In genomic region chr5:142936336-142936719, GRCm38 (mm10) we compare ENCODE assay signal across 8 mouse cellular contexts. TPM values are rescaled to one million over a fixed set of nuclear protein-coding genes. Genes with fewer than 3 reads are reported as not detected.
DNase-seq lines count a peak whose midpoint lies in the region; ATAC-seq and TF ChIP-seq lines count a peak whose summit lies in the region.

No protein-coding gene starts in this region.

- H3K27me3 ChIP-seq in C2C12 (ENCODE audit: control insufficient read depth, insufficient read depth, insufficient read length) (no peaks in the 10 kb centered on the region), myocyte (ENCODE audit: control insufficient read depth, insufficient read depth, insufficient read length) (no peaks in the 10 kb centered on the region)
- H3K27me3 ChIP-seq in heart, embryonic 12.5 days (replicated peaks) = no peaks in the 10 kb centered on the region
- no peaks in the 10 kb centered on the region for H3K27me3 ChIP-seq in kidney, embryonic 16.5 days (ENCODE audit: insufficient read depth, low read length)
- H3K27me3 ChIP-seq in liver, adult 2 months (ENCODE audit: control insufficient read depth, insufficient read depth, low read length) = no peaks in the 10 kb centered on the region

- DNase-seq in liver, adult 2 months (ENCODE audit: extremely low read depth, low read depth, low spot score) = no peak
- DNase-seq in spleen, postnatal 4 days (ENCODE audit: low spot score in 2 of 2) = peak; percentile 85 to 97

- 4% methylated on average over 17 of the region's 17 CpGs for WGBS in heart, embryonic 12.5 days
- WGBS in kidney, embryonic 16.5 days = 3% methylated on average over 17 of the region's 17 CpGs
- 5% methylated on average over 17 of the region's 17 CpGs for WGBS in liver, adult 2 months

- H3K4me3 ChIP-seq in C2C12 (ENCODE audit: insufficient read depth, poor library complexity, severe bottlenecking) (no peak overlapping the region), myocyte (peak overlapping the region; percentile 3)
- H3K4me3 ChIP-seq in bone marrow macrophage, adult 2 months (ENCODE audit: insufficient read depth, low read length) = no peak overlapping the region; the same call in 1 of the 2 replicates
- peak overlapping the region; percentile 29 for H3K4me3 ChIP-seq in heart, embryonic 12.5 days
- peak overlapping the region; percentile 31 for H3K4me3 ChIP-seq in kidney, embryonic 16.5 days (ENCODE audit: low read length)
- peak overlapping the region; percentile 4; the same call in 1 of the 2 replicates for H3K4me3 ChIP-seq in liver, adult 2 months (ENCODE audit: insufficient read depth, low read depth, low read length)

- H3ac ChIP-seq in C2C12 (ENCODE audit: control insufficient read depth, insufficient read length, low read depth) (peak overlapping the region; percentile 20), myocyte (ENCODE audit: control insufficient read depth, insufficient read length) (no peak overlapping the region)

- H3K9me3 ChIP-seq in heart, embryonic 12.5 days (replicated peaks) = peaks cover 6% of the 10 kb centered on the region; the same call in 1 of the 2 replicates
- 0 out of 2 replicates have a peak, but pooled peaks cover 5% of the 10 kb centered on the region for H3K9me3 ChIP-seq in kidney, embryonic 16.5 days (ENCODE audit: low read length)

- peak overlapping the region; percentile 71 for H3K4me2 ChIP-seq in heart, embryonic 12.5 days
- H3K4me2 ChIP-seq in kidney, embryonic 16.5 days (replicated peaks; ENCODE audit: low read depth, low read length) = peak overlapping the region; percentile 53
- H3K4me2 ChIP-seq in myocyte (ENCODE audit: low read depth) = peak overlapping the region; percentile 89

- peak; percentile 95 for TF ChIP-seq CTCF in C2C12 (IDR thresholded peaks at IDR 0.05; ENCODE audit: control insufficient read depth, insufficient read depth, insufficient read length)
- TF ChIP-seq CTCF in bone marrow macrophage, adult 2 months (IDR thresholded peaks at IDR 0.05; ENCODE audit: low read depth, low read length) = peak; percentile 93
- peak; percentile 96 for TF ChIP-seq CTCF in liver, adult 2 months (IDR thresholded peaks at IDR 0.05; ENCODE audit: low read depth, low read length)

- H3K79me3 ChIP-seq in C2C12 (ENCODE audit: low read depth) = peaks cover 2% of the 10 kb centered on the region

- H3K9ac ChIP-seq in heart, embryonic 12.5 days = peak overlapping the region; percentile 64; the same call in 1 of the 2 replicates
- H3K9ac ChIP-seq in kidney, embryonic 16.5 days (replicated peaks; ENCODE audit: low read length) = peak overlapping the region; percentile 54
- H3K9ac ChIP-seq in liver, adult 2 months (ENCODE audit: low read depth, low read length) = peak overlapping the region; percentile 56

- no peak for TF ChIP-seq POLR2A in bone marrow macrophage, adult 2 months (IDR thresholded peaks at IDR 0.05; ENCODE audit: borderline replicate concordance, low read depth, low read length)
- TF ChIP-seq POLR2A in liver, adult 2 months (IDR thresholded peaks at IDR 0.05; ENCODE audit: extremely low read depth, insufficient read depth, low read length) = no peak
- TF ChIP-seq POLR2A in myocyte (IDR thresholded peaks at IDR 0.05; ENCODE audit: insufficient read length, low read depth) = no peak

- peak; percentile 73 for ATAC-seq in erythroblast, adult 5-6 weeks (replicated peaks; ENCODE audit: low FRiP score, poor library complexity, severe bottlenecking)
- ATAC-seq in heart, embryonic 12.5 days (ENCODE audit: insufficient number of reproducible peaks, low FRiP score) = no peak
- ATAC-seq in kidney, embryonic 16.5 days (ENCODE audit: low FRiP score, low TSS enrichment) = peak; percentile 58

- H3K36me3 ChIP-seq in C2C12 (ENCODE audit: control insufficient read depth, insufficient read depth) = no peaks in the 10 kb centered on the region
- no peaks in the 10 kb centered on the region for H3K36me3 ChIP-seq in heart, embryonic 12.5 days
- H3K36me3 ChIP-seq in kidney, embryonic 16.5 days (ENCODE audit: insufficient read depth, low read length) = no peaks in the 10 kb centered on the region
- no peaks in the 10 kb centered on the region for H3K36me3 ChIP-seq in liver, adult 2 months (ENCODE audit: control insufficient read depth, insufficient read depth, low read length)
- no peaks in the 10 kb centered on the region for H3K36me3 ChIP-seq in myocyte (ENCODE audit: control insufficient read depth, insufficient read depth)

- H3K79me2 ChIP-seq in C2C12 (ENCODE audit: control insufficient read depth, insufficient read depth) (peaks cover 2% of the 10 kb centered on the region), myocyte (ENCODE audit: control insufficient read depth, insufficient read depth) (peaks cover 4% of the 10 kb centered on the region)
- no peaks in the 10 kb centered on the region for H3K79me2 ChIP-seq in liver, adult 2 months (ENCODE audit: control insufficient read depth, insufficient read depth, low read length)

- no peak overlapping the region for H3K27ac ChIP-seq in bone marrow macrophage, adult 2 months (ENCODE audit: insufficient read depth, low read depth, low read length)
- H3K27ac ChIP-seq in heart, embryonic 12.5 days (ENCODE audit: poor library complexity, severe bottlenecking) = peak overlapping the region; percentile 13; the same call in 1 of the 2 replicates
- H3K27ac ChIP-seq in kidney, embryonic 16.5 days (ENCODE audit: low read length) = no peak overlapping the region
- H3K27ac ChIP-seq in liver, adult 2 months (replicated peaks; ENCODE audit: insufficient read depth, low read depth, low read length) = peak overlapping the region; percentile 21

- peaks cover 5% of the 10 kb centered on the region; the same call in 1 of the 2 replicates for H3K4me1 ChIP-seq in bone marrow macrophage, adult 2 months (ENCODE audit: control insufficient read depth, insufficient read depth, low read length)
- peaks cover 10% of the 10 kb centered on the region for H3K4me1 ChIP-seq in heart, embryonic 12.5 days (replicated peaks)
- H3K4me1 ChIP-seq in kidney, embryonic 16.5 days (ENCODE audit: insufficient read depth, low read length) = 0 out of 2 replicates have a peak, but pooled peaks cover 3% of the 10 kb centered on the region
- peaks cover 15% of the 10 kb centered on the region for H3K4me1 ChIP-seq in liver, adult 2 months (ENCODE audit: control insufficient read depth, insufficient read depth, low read length)

TF ChIP-seq in C2C12, 6 proteins besides CTCF, POLR2A, EP300 and RAD21:
- TF ChIP-seq MAX (IDR thresholded peaks at IDR 0.05) (peak; percentile 20), USF1 (IDR thresholded peaks at IDR 0.05; ENCODE audit: low read depth) (no peak)

TF ChIP-seq in myocyte, 11 proteins besides CTCF, POLR2A, EP300 and RAD21 (continues in another document):
- TF ChIP-seq E2F4 (IDR thresholded peaks at IDR 0.05; ENCODE audit: insufficient read depth) = no peak
- TF ChIP-seq CEBPB (IDR thresholded peaks at IDR 0.05; ENCODE audit: insufficient read depth, poor library complexity, severe bottlenecking) = no peak
- TF ChIP-seq POLR2AphosphoS2 (IDR thresholded peaks at IDR 0.05; ENCODE audit: insufficient read length, low read depth) = no peak
- TF ChIP-seq MYOD1 (IDR thresholded peaks at IDR 0.05; ENCODE audit: control insufficient read depth in 1 of 3, insufficient read length in 2 of 3, low read depth in 2 of 3) = no peak
- no peak for TF ChIP-seq USF1 (IDR thresholded peaks at IDR 0.05; ENCODE audit: low read depth)
- TF ChIP-seq TCF12 (IDR thresholded peaks at IDR 0.05; ENCODE audit: insufficient read depth, poor library complexity, severe bottlenecking) = no peak
- TF ChIP-seq TCF3 (IDR thresholded peaks at IDR 0.05; ENCODE audit: insufficient read length, low read depth) = no peak
- no peak for TF ChIP-seq REST (IDR thresholded peaks at IDR 0.05; ENCODE audit: insufficient read depth, insufficient read length)
- TF ChIP-seq MYOG (IDR thresholded peaks at IDR 0.05; ENCODE audit: control insufficient read depth in 1 of 3, insufficient read depth in 1 of 3, insufficient read length in 2 of 3, low read depth in 2 of 3) = no peak
- TF ChIP-seq MAX (IDR thresholded peaks at IDR 0.05; ENCODE audit: low read depth) = no peak

RNA-seq across cellular contexts. Expression of gene Fscn1, which starts 23.8 kb away (rescaled TPM):
- polyA plus RNA-seq in C2C12 (2012; fragmentation: generic; extraction: Trizol) (583 TPM), myocyte (2012; fragmentation: generic; extraction: Trizol) (180 TPM)
- 2.4 and 3.2 TPM in 2 replicates for polyA plus RNA-seq in bone marrow macrophage, adult 2 months (2012; ENCODE audit: insufficient read depth, insufficient read length, missing spikeins)
- not detected in 2 replicates for total RNA-seq in erythroblast, adult 5-6 weeks (2015; ENCODE audit: low replicate concordance)
- total RNA-seq in erythroblast, adult 5-6 weeks (2017; ENCODE audit: low replicate concordance) = not detected in 2 replicates
- 201 and 205 TPM in 2 replicates for polyA plus RNA-seq in heart, embryonic 12.5 days (2016; fragmentation: Nextera tagmentation; extraction: Ambion mirVana)
- polyA plus RNA-seq in kidney, embryonic 16.5 days (2015; fragmentation: Nextera tagmentation; extraction: Ambion mirVana) = 302 and 349 TPM in 2 replicates
- 2.0 and 4.2 TPM in 2 replicates for total RNA-seq in liver, adult 2 months (2014; rRNA removed)
- 3.0 and 4.4 TPM in 2 replicates for polyA plus RNA-seq in liver, adult 2 months (2012; rRNA removed)

RNA-seq across cellular contexts. Expression of gene Actb, which starts 29.8 kb away (rescaled TPM):
- 6,665 TPM for polyA plus RNA-seq in C2C12 (2012; fragmentation: generic; extraction: Trizol)
- 8,885 and 10,895 TPM in 2 replicates for polyA plus RNA-seq in bone marrow macrophage, adult 2 months (2012; ENCODE audit: insufficient read depth, insufficient read length, missing spikeins)
- 4,143 and 4,236 TPM in 2 replicates for total RNA-seq in erythroblast, adult 5-6 weeks (2015; ENCODE audit: low replicate concordance)
- 1,451 and 2,396 TPM in 2 replicates for total RNA-seq in erythroblast, adult 5-6 weeks (2017; ENCODE audit: low replicate concordance)
- polyA plus RNA-seq in heart, embryonic 12.5 days (2016; fragmentation: Nextera tagmentation; extraction: Ambion mirVana) = 6,292 and 6,382 TPM in 2 replicates
- polyA plus RNA-seq in kidney, embryonic 16.5 days (2015; fragmentation: Nextera tagmentation; extraction: Ambion mirVana) = 12,646 and 13,929 TPM in 2 replicates
- 726 and 988 TPM in 2 replicates for total RNA-seq in liver, adult 2 months (2014; rRNA removed)
- 1,363 and 1,398 TPM in 2 replicates for polyA plus RNA-seq in liver, adult 2 months (2012; rRNA removed)
- 2,198 TPM for polyA plus RNA-seq in myocyte (2012; fragmentation: generic; extraction: Trizol)

RNA-seq across cellular contexts. Expression of gene Fbxl18, which starts 41.1 kb away (rescaled TPM):
- polyA plus RNA-seq in C2C12 (2012; fragmentation: generic; extraction: Trizol) = 9.5 TPM
- polyA plus RNA-seq in bone marrow macrophage, adult 2 months (2012; ENCODE audit: insufficient read depth, insufficient read length, missing spikeins) = 9.0 and 12.5 TPM in 2 replicates
- total RNA-seq in erythroblast, adult 5-6 weeks (2015; ENCODE audit: low replicate concordance) = 0.84 and 8.3 TPM in 2 replicates
- 0.56 and 1.4 TPM in 2 replicates for total RNA-seq in erythroblast, adult 5-6 weeks (2017; ENCODE audit: low replicate concordance)
- polyA plus RNA-seq in heart, embryonic 12.5 days (2016; fragmentation: Nextera tagmentation; extraction: Ambion mirVana) = 11.5 and 12.9 TPM in 2 replicates
- 14.0 and 17.2 TPM in 2 replicates for polyA plus RNA-seq in kidney, embryonic 16.5 days (2015; fragmentation: Nextera tagmentation; extraction: Ambion mirVana)
- 1.5 and 2.4 TPM in 2 replicates for total RNA-seq in liver, adult 2 months (2014; rRNA removed)
- 9.3 and 10.6 TPM in 2 replicates for polyA plus RNA-seq in liver, adult 2 months (2012; rRNA removed)
- polyA plus RNA-seq in myocyte (2012; fragmentation: generic; extraction: Trizol) = 7.6 TPM

Comparison
In these comparisons a context has a peak if more than half of its experiments do, and no peak if none do; other contexts are left out.
1. H3K4me3 ChIP-seq: peak in heart, embryonic 12.5 days (single experiment), kidney, embryonic 16.5 days (single experiment), liver, adult 2 months (single experiment) and myocyte (single experiment); none in C2C12 (single experiment) and bone marrow macrophage, adult 2 months (single experiment).
2. H3K27ac ChIP-seq: peak in heart, embryonic 12.5 days (single experiment) and liver, adult 2 months (single experiment); none in bone marrow macrophage, adult 2 months (single experiment) and kidney, embryonic 16.5 days (single experiment).
3. RNA of gene Fscn1, which starts 23.8 kb away (polyA plus RNA-seq): 583 TPM in C2C12 (single experiment), 302 to 349 TPM in kidney, embryonic 16.5 days, 201 to 205 TPM in heart, embryonic 12.5 days and 180 TPM in myocyte (single experiment); 3.0 to 4.4 TPM in liver, adult 2 months and 2.4 to 3.2 TPM in bone marrow macrophage, adult 2 months; every median in the first group is over 10 times any median in the second.
4. Peak in every context shown above with its lines, with median percentiles within 50 percentile points of each other: CTCF ChIP-seq, H3K4me2 ChIP-seq and H3K9ac ChIP-seq.